Mouse (Mus musculus): Measurements from ENCODE around the gene Ndufs5.

DNA sequence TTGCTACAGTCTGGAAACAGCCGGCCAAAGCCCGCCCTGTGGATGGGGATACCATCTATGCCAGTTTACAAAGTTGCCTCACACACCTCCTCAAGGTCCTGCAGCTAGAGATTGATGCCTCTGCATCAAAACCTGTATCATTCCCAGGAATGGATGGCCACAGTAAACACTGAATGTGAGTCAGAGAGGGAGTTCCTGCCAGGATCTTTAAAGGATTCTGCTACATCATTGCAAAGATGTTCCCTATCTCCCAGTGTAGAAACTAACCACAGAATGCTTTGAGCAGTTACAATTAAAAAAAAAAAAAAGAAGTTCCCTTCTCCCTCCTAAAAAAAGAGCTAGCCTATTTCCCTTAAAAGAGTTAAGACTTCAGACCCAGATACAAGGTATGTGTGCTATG is 12.7 kb downstream of the Ndufs5 start:
- no peak for TF ChIP-seq CTCF (IDR thresholded peaks at IDR 0.05; ENCODE audit: low read depth)
- TF ChIP-seq EP300 (IDR thresholded peaks at IDR 0.05; ENCODE audit: low read depth) = no peak

All from liver, postnatal 0 days (tissue).